Mouse (Mus musculus): ENCODE measurements around the gene Zcchc14. TPM values are rescaled to one million over a fixed set of nuclear protein-coding genes. Genes with fewer than 3 reads are reported as not detected.

Gene Zcchc14
- polyA plus RNA-seq (2012; ENCODE audit: insufficient read depth, low replicate concordance): 0.19 and 0.36 TPM in 2 replicates

DNA sequence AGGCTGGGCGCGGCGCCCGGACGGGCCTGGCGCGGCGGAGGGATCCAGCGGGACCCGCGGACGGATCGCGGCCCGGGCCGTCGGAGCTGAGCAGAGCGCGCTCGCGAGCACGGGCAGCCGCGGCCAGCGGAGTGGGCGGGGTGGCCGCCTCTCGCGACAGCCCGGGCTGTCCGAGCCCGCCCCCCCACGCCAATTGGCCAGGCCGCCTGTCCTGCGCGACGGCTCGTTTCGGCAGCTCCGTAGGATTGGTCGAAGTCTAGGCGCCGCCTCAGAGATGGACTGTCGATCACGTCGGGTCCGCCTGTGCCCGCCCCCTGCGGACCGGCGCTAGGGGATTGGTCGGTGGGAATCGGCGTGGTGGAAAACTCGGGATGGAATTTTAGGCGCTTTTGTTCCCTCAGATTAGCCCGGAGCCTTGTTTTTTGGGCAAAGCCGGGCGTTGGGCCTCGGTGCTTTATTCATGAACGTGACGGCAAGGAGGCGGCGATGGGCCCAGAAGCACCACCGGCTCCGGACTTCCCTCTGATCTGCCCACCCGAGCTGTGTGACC lies at the start of gene Zcchc14:
Gene Zcchc14 (minus strand): TSS at position 128 of the 550 bp plus-strand sequence.
- TF ChIP-seq FLI1 (IDR thresholded peaks at IDR 0.05; ENCODE audit: low read length) (no peak), GATA1 (IDR thresholded peaks at IDR 0.05; ENCODE audit: borderline replicate concordance, low read length) (no peak)
- Histone ChIP-seq H3K9me3 (peaks cover 12% of the 10 kb centered on the region; the same call in 1 of the 2 replicates), H3K36me3 (replicated peaks; ENCODE audit: low read length) (no peaks in the 10 kb centered on the region), H3K4me3 (replicated peaks) (peak within 1 kb of the TSS; percentile 81), H3K27me3 (replicated peaks) (peaks cover 91% of the 10 kb centered on the region), H3K4me1 (peaks cover 24% of the 10 kb centered on the region)

DNA sequence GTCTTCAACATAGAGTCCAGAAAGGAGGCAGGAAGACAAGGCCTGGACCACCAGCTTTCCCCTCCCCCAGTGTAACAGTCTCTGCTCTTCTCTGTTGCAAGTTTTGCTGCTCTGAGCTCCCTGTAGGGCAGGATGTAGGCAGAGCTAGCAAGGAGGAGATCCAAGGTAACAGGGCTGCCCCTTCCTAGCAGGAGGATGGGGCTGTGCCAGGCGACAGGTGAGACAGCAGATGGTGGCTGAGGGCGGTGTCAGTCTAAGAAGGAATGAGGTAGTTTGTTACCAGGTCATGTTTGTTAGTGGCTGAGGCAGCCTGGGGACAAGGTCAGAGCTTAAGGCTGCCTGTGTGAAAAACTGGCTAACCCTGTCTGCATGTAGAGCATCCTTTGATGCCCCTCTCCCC lies 47.2 kb upstream of the Zcchc14 start:
- peaks cover 20% of the 10 kb centered on the region for H3K9me3 ChIP-seq
- no peaks in the 10 kb centered on the region for H3K36me3 ChIP-seq (replicated peaks; ENCODE audit: low read length)
- peaks cover 70% of the 10 kb centered on the region for H3K27me3 ChIP-seq (replicated peaks)
- no peak overlapping the region for H3K4me3 ChIP-seq (replicated peaks)
- TF ChIP-seq FLI1 (IDR thresholded peaks at IDR 0.05; ENCODE audit: low read length): no peak
- TF ChIP-seq GATA1 (IDR thresholded peaks at IDR 0.05; ENCODE audit: borderline replicate concordance, low read length): no peak
- peaks cover 8% of the 10 kb centered on the region; the same call in 1 of the 2 replicates for H3K4me1 ChIP-seq

DNA sequence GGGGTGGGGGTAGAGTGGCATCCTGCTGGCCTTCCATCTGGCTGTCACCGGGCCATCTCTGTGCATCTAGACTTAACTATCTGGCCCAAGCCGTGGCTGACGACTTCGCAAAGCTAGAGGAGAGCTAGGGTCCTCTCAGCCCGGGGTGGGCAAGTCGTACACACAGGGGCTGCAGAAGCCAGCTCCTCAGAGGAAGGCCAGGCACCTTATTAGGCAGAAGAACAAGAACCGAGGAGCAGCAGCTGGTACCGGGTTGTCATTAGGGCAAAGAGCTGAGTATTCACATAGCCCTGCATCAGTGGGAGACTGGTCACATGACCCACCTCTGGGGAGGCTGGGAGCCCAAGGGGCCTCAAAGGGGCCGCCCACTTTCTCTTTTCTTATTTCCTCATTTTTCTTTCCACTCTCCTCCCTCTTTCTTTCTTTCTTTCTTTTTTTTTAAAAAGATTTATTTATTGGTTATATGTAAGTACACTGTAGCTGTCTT lies 46.0 kb upstream of the Zcchc14 start:
- peaks cover 10% of the 10 kb centered on the region; the same call in 1 of the 2 replicates for H3K4me1 ChIP-seq
- H3K36me3 ChIP-seq (replicated peaks; ENCODE audit: low read length): no peaks in the 10 kb centered on the region
- TF ChIP-seq FLI1 (IDR thresholded peaks at IDR 0.05; ENCODE audit: low read length) (no peak), GATA1 (IDR thresholded peaks at IDR 0.05; ENCODE audit: borderline replicate concordance, low read length) (no peak)
- no peak overlapping the region for H3K4me3 ChIP-seq (replicated peaks)
- peaks cover 20% of the 10 kb centered on the region for H3K9me3 ChIP-seq
- peaks cover 68% of the 10 kb centered on the region for H3K27me3 ChIP-seq (replicated peaks)

DNA sequence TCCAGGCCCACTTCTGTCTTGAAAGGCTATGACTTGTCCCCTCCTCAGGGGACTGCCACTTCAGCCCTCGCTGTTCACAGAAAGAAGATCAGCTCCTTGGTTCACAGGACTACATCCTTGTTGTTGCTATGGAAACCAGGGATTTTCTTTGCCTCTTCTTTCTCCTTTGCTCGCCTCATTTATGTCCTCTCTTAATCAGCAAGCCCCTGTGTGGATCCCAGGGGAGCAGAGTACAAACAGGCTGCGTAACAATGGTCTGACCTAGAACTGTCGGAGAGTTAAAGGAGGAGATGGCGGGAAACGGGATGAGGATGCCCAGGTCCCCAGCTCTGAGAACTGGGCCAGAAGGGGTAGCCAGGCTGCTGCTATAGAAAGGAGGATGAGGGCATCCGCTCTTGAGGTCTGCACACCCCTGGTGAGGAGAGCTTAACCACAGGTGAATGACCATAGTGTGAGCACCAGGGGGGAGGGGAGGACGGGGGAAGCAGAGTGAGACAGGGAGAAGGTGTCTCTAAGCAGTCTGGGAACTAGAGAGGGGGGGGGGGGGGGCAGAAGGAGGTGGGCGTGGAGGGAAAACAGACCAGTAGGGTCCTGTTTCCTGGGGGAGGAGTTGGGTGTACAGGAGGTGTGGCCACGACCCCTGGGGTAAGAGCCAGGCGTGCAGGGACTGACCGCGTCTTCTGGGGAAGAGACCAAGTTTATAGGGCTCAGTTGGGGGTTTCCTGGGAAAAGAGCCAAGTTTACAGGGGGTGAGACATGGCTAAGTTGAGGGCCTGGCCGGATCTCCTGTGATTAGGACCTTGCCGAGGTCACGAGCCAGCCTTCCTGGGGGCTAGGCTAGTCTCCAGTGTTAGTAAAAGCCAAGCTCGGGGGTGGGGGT lies 45.3 kb upstream of the Zcchc14 start:
- H3K4me1 ChIP-seq: peaks cover 12% of the 10 kb centered on the region; the same call in 1 of the 2 replicates
- no peak for TF ChIP-seq FLI1 (IDR thresholded peaks at IDR 0.05; ENCODE audit: low read length)
- TF ChIP-seq GATA1 (IDR thresholded peaks at IDR 0.05; ENCODE audit: borderline replicate concordance, low read length): no peak
- peaks cover 16% of the 10 kb centered on the region for H3K9me3 ChIP-seq
- H3K36me3 ChIP-seq (replicated peaks; ENCODE audit: low read length): no peaks in the 10 kb centered on the region
- H3K27me3 ChIP-seq (replicated peaks): peaks cover 64% of the 10 kb centered on the region
- no peak overlapping the region for H3K4me3 ChIP-seq (replicated peaks)

DNA sequence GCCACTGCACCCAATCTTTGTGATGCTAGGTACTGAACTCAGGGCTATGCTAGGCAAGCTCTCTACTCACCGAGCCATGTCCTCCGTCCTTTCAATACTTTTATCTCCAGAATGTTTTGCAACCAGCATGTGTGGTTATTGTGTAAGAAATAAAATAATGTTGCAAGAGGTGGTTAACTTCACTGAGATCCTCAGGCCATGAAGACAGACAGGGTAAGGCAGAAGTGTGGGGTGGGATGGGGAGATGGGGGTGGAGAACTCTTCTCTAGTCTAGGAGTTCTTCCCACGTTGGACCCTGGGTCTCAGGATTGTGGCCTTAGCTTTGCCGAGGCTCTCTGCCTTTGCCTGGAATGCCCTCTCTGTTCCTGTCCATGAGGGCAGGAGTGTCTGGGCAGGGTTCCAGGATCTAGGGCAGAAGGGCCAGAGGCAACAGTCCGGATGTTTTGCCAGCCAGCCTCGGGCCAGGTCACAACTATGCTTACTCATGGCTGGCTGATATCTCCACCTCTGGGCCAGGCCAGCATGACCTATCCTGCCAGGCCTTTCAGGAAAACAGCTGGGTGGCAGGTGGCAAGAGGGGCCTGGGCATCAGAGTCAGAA lies 43.0 kb upstream of the Zcchc14 start:
- H3K27me3 ChIP-seq (replicated peaks): peaks cover 66% of the 10 kb centered on the region
- H3K36me3 ChIP-seq (replicated peaks; ENCODE audit: low read length): no peaks in the 10 kb centered on the region
- H3K4me1 ChIP-seq: peaks cover 14% of the 10 kb centered on the region; the same call in 1 of the 2 replicates
- no peak overlapping the region for H3K4me3 ChIP-seq (replicated peaks)
- TF ChIP-seq GATA1 (IDR thresholded peaks at IDR 0.05; ENCODE audit: borderline replicate concordance, low read length): no peak
- TF ChIP-seq FLI1 (IDR thresholded peaks at IDR 0.05; ENCODE audit: low read length): no peak
- H3K9me3 ChIP-seq: peaks cover 27% of the 10 kb centered on the region

DNA sequence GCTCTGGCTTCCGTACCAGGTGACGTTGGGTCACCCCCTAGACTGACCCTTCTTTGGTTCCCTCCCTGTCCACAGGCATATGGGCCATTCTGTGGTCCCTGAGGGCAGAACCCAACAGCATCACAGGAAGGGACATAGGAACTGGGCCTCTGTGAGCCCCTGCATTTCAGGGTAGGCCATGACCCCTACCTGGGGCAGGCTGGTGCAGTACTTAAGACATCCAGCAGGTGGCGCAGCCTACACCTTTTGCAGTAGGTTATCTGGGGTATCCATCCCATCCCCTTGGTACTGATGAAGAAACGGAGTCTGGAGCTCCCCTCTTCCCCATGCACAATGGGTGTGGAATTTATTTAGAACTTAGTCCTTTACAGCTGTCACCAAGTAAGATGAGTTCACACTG lies 41.8 kb upstream of the Zcchc14 start:
- H3K36me3 ChIP-seq (replicated peaks; ENCODE audit: low read length): no peaks in the 10 kb centered on the region
- no peak overlapping the region for H3K4me3 ChIP-seq (replicated peaks)
- peaks cover 19% of the 10 kb centered on the region for H3K9me3 ChIP-seq
- peaks cover 68% of the 10 kb centered on the region for H3K27me3 ChIP-seq (replicated peaks)
- TF ChIP-seq GATA1 (IDR thresholded peaks at IDR 0.05; ENCODE audit: borderline replicate concordance, low read length) (no peak), FLI1 (IDR thresholded peaks at IDR 0.05; ENCODE audit: low read length) (no peak)
- peaks cover 17% of the 10 kb centered on the region; the same call in 1 of the 2 replicates for H3K4me1 ChIP-seq

DNA sequence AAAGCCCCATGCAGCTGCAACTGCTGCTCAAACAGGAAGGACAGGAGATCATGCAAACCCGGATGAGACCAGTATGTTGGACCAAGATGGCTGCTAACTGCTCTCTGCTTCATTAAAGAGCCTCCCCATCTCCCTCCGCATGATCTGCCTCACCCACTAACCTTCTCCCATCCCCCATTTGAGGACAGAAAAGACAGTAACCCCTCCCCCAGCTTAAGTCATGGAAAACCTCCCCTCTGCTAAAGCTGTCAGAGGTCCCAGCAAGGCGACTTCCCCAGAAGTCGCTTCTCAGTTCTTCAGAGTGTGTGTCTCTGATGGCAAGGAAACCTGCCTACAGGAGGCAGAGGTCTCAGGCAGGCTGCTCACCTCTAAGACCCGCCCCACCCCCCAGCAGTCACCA lies 35.8 kb upstream of the Zcchc14 start:
- Histone ChIP-seq H3K4me3 (replicated peaks) (no peak overlapping the region), H3K9me3 (peaks cover 19% of the 10 kb centered on the region), H3K27me3 (replicated peaks) (peaks cover 66% of the 10 kb centered on the region), H3K36me3 (replicated peaks; ENCODE audit: low read length) (no peaks in the 10 kb centered on the region), H3K4me1 (peaks cover 8% of the 10 kb centered on the region; the same call in 1 of the 2 replicates)
- TF ChIP-seq GATA1 (IDR thresholded peaks at IDR 0.05; ENCODE audit: borderline replicate concordance, low read length): no peak
- TF ChIP-seq FLI1 (IDR thresholded peaks at IDR 0.05; ENCODE audit: low read length): no peak

DNA sequence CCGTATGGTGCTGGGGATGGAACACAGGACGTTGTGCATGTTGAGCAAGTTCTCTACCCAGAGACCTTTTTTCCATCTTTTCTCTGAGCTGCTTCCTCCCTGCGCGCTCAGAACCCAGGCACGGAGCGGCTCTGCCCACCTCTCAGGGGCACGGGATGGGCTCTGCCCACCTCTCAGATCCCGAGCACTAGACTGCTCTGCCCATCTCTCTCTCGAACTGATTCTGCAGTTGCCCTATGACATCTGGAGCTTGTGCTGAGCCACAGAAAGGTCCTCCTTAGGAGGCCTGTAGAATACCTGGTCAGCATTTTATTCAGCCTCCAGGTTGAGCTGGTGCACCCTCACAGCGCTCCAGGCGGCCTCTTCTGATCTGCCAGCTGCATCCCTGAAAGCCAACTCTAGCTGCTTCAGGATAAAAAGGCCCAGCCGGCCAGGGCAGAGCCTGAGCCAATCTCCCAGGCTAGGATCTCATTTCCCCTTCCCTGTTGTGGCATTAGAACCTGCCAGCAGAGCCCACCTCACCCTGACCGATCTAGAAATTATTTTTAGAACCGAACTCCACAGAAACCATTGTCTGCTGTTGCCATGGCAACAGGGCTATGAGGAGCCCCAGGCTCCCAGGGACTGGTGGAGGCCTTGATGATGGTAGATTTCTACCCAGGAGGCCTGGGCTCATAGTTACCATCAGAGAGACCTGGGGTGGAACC lies 34.9 kb upstream of the Zcchc14 start:
- peaks cover 19% of the 10 kb centered on the region for H3K9me3 ChIP-seq
- peaks cover 8% of the 10 kb centered on the region; the same call in 1 of the 2 replicates for H3K4me1 ChIP-seq
- H3K27me3 ChIP-seq (replicated peaks): peaks cover 71% of the 10 kb centered on the region
- TF ChIP-seq GATA1 (IDR thresholded peaks at IDR 0.05; ENCODE audit: borderline replicate concordance, low read length): no peak
- TF ChIP-seq FLI1 (IDR thresholded peaks at IDR 0.05; ENCODE audit: low read length): no peak
- H3K4me3 ChIP-seq (replicated peaks): no peak overlapping the region
- H3K36me3 ChIP-seq (replicated peaks; ENCODE audit: low read length): no peaks in the 10 kb centered on the region

DNA sequence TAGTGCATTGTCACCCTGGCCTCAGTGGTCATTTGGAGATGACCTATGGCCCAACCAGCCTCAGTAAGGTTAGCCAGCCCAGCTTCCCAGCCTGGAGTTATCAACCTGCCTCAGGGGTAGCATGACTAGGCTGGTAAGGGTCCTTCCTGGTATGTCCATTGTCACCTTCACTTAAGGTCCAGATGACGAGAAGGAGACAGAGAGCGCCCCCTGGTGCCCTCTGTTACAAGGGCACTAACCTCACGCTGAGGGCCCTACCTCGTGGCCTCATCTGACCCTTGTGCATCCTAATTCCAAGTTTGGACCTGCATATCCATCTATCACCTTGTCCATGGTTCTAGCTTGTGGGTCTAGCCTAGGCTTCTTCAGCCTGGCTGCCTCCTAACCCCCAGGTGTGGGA lies 32.7 kb upstream of the Zcchc14 start:
- peaks cover 73% of the 10 kb centered on the region for H3K27me3 ChIP-seq (replicated peaks)

More for the DNA sequence above, 32.7 kb upstream of the Zcchc14 start:
- H3K4me1 ChIP-seq: peaks cover 3% of the 10 kb centered on the region; the same call in 1 of the 2 replicates
- no peak for TF ChIP-seq FLI1 (IDR thresholded peaks at IDR 0.05; ENCODE audit: low read length)
- TF ChIP-seq GATA1 (IDR thresholded peaks at IDR 0.05; ENCODE audit: borderline replicate concordance, low read length): no peak
- no peaks in the 10 kb centered on the region for H3K36me3 ChIP-seq (replicated peaks; ENCODE audit: low read length)
- H3K9me3 ChIP-seq: no peaks in the 10 kb centered on the region
- no peak overlapping the region for H3K4me3 ChIP-seq (replicated peaks)

Measured in megakaryocyte, embryonic 14.5 days (primary cell).